Mouse (Mus musculus) midbrain, embryonic 12.5 days (tissue): ENCODE measurements around the gene Mafg. TPM values are rescaled to one million over a fixed set of nuclear protein-coding genes. Genes with fewer than 3 reads are reported as not detected.
A peak's percentile ranks its signal among the peaks of the same experiment; 100 is the strongest.

Experiments used
- ATAC-seq: fragments of 200-750 bp; cut with Nextera tagmentation; 2 replicates; pipeline ENCODE4 v1.8.0; 2017; ENCODE audit warnings: low read depth, moderate TSS enrichment, moderate library complexity; ENCODE audit not compliant: low FRiP score
- H3K27ac ChIP-seq: fragments of 300-500 bp; sonication (generic); replicated peaks from 2 replicates; pipeline ENCODE4 v1.5.1; 2016; ENCODE audit warnings: mild to moderate bottlenecking
- H3K27me3 ChIP-seq: fragments of 300-500 bp; sonication (generic); 2 replicates; pipeline ENCODE4 v1.6.1; 2016; ENCODE audit warnings: mild to moderate bottlenecking
- H3K36me3 ChIP-seq: fragments of 300-500 bp; sonication (generic); 2 replicates; pipeline ENCODE4 v1.6.1; 2016
- H3K4me1 ChIP-seq: fragments of 300-500 bp; sonication (generic); 2 replicates; pipeline ENCODE4 v1.6.1; 2016
- H3K4me2 ChIP-seq: fragments of 300-500 bp; sonication (generic); replicated peaks from 2 replicates; pipeline ENCODE4 v1.6.1; 2016; ENCODE audit warnings: mild to moderate bottlenecking, moderate library complexity
- H3K4me3 ChIP-seq: fragments of 300-500 bp; sonication (generic); 2 replicates; pipeline ENCODE4 v1.5.1; 2016; ENCODE audit warnings: mild to moderate bottlenecking
- H3K9ac ChIP-seq: fragments of 300-500 bp; sonication (generic); replicated peaks from 2 replicates; pipeline ENCODE4 v1.6.1; 2016; ENCODE audit warnings: mild to moderate bottlenecking, moderate library complexity
- H3K9me3 ChIP-seq: fragments of 300-500 bp; sonication (generic); 2 replicates; pipeline ENCODE4 v1.6.1; 2016; ENCODE audit warnings: mild to moderate bottlenecking
- WGBS: fragments of 180-500 bp; shearing (Covaris S2); methylation state at CpG from one replicate; pipeline ENCODE4 v1.1.7; 2016; 5-methylcytosine and 5-hydroxymethylcytosine counted together
- polyA plus RNA-seq: library from polyadenylated mRNA; unstranded; fragments of >200 nt; fragmentation: Nextera tagmentation; extraction: Ambion mirVana; gene quantifications from 2 replicates; pipeline ENCODE4 v1.2.1, GENCODE M21; 2016

Mafg gene
- polyA plus RNA-seq, 1 experiment from 2014 or later: 33.3 TPM

GRCm38 (mm10) chr11:120661076-120661460 is 27.7 kb upstream of the Mafg start, which contains the start of gene Notum:
Gene Notum (minus strand): TSS chr11:120661175.
- Histone ChIP-seq H3K9me3 (no peaks in the 10 kb centered on the region), H3K4me3 (peak within 1 kb of the TSS; percentile 42), H3K27me3 (peaks cover 93% of the 10 kb centered on the region), H3K36me3 (no peaks in the 10 kb centered on the region), H3K4me2 (peak within 1 kb of the TSS; percentile 58), H3K4me1 (peaks cover 23% of the 10 kb centered on the region), H3K9ac (peak within 1 kb of the TSS; percentile 44; the same call in 1 of the 2 replicates), H3K27ac (no peak within 1 kb of the TSS)
- WGBS: 1% methylated on average over 35 of the region's 35 CpGs
- ATAC-seq: no peak

GRCm38 (mm10) chr11:120660301-120661075 is 27.1 kb upstream of the Mafg start:
- H3K9ac ChIP-seq: peak overlapping the region; percentile 44; the same call in 1 of the 2 replicates
- H3K4me2 ChIP-seq: peak overlapping the region; percentile 58
- WGBS: under 1% methylated on average over 74 of the region's 95 CpGs
- no peaks in the 10 kb centered on the region for H3K36me3 ChIP-seq
- peak overlapping the region; percentile 42 for H3K4me3 ChIP-seq
- peaks cover 96% of the 10 kb centered on the region for H3K27me3 ChIP-seq
- H3K9me3 ChIP-seq: no peaks in the 10 kb centered on the region
- peak; percentile 52; the same call in 1 of the 2 replicates for ATAC-seq
- no peak overlapping the region for H3K27ac ChIP-seq
- H3K4me1 ChIP-seq: peaks cover 23% of the 10 kb centered on the region

DNA sequence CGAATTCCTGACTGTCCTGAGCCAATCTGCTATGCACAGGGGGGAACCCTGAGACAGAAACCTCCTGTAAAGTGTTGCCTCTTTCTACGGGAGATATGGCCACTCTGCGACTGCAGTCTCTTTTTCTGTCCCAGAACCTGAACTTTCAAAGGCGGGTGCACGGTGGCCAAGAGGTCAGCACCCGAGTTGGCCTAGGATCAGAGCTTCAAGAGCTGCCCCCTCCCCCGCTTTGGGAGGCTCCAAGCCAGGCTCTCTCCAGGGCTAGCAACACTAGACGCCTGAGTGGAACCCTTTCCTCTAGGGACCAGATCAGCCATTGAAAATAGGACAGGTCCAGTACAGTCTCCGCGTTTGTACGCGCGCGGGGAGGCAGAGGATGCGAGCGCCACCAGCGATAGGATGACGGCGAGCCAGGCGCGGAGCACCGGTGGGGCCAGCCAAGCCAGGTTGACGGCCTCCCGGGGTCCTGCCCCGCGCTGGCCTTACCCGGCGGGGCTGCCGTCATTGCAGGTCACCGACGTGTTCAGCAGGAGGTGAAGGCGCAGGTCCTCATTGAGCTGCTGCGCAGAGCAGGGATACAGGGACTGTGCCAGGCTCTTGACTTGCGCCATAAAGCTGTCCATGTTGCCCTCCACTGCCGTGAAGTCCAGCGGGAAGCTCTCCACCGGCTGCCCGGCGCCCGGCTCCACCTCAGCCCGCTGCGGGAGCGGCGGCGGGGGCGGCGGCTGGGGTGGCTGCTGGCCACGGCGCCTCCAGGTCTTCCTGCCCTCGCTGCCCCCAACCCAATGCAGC is 26.3 kb upstream of the Mafg start:
- 3% methylated on average over 50 of the region's 50 CpGs for WGBS
- Histone ChIP-seq H3K4me3 (peak overlapping the region; percentile 42), H3K27me3 (peaks cover 93% of the 10 kb centered on the region), H3K4me1 (peaks cover 23% of the 10 kb centered on the region), H3K27ac (no peak overlapping the region), H3K9ac (peak overlapping the region; percentile 11; the same call in 1 of the 2 replicates), H3K4me2 (peak overlapping the region; percentile 58), H3K36me3 (no peaks in the 10 kb centered on the region), H3K9me3 (no peaks in the 10 kb centered on the region)
- no peak for ATAC-seq

DNA sequence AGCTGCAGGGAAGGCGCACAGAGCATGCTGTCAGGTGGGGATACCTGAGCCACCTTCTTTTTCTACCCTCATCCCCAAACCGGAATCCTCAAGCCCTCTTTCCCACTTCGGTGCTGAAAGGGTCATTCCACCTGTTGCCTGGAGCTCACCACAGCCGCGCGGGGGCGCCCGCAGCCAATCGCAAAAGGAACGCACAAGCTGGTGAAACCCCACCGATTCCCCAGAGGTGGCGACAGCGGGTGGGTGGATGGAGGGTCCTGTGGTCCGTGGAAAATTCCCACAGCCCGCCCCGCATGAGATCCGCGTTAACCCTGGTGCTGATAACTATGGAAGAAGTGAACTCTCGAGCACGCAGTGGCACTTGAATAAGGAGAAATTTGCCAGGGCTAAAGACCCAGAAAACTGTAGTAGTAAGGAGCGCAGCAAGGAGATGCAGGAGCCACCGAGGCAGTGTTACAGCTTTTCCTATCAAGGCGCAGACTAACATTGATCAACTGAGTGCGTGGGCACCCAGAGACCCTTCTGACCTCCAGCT is 25.5 kb upstream of the Mafg start:
- Histone ChIP-seq H3K4me3 (no peak overlapping the region; the same call in 1 of the 2 replicates), H3K27me3 (peaks cover 96% of the 10 kb centered on the region), H3K36me3 (no peaks in the 10 kb centered on the region), H3K27ac (no peak overlapping the region), H3K9ac (0 out of 2 replicates have a peak overlapping the region, but pooled peaks have one; percentile 2), H3K4me1 (peaks cover 23% of the 10 kb centered on the region), H3K4me2 (0 out of 2 replicates have a peak overlapping the region, but pooled peaks have one; percentile 6), H3K9me3 (no peaks in the 10 kb centered on the region)
- WGBS: 3% methylated on average over 24 of the region's 24 CpGs
- ATAC-seq: no peak

GRCm38 (mm10) chr11:120657301-120657700 is 23.9 kb upstream of the Mafg start:
- Histone ChIP-seq H3K27me3 (peaks cover 80% of the 10 kb centered on the region), H3K9me3 (no peaks in the 10 kb centered on the region), H3K4me3 (no peak overlapping the region), H3K4me2 (no peak overlapping the region), H3K4me1 (peaks cover 23% of the 10 kb centered on the region), H3K36me3 (no peaks in the 10 kb centered on the region), H3K27ac (no peak overlapping the region), H3K9ac (no peak overlapping the region)
- no peak for ATAC-seq
- 82% methylated on average over 4 of the region's 4 CpGs for WGBS

DNA sequence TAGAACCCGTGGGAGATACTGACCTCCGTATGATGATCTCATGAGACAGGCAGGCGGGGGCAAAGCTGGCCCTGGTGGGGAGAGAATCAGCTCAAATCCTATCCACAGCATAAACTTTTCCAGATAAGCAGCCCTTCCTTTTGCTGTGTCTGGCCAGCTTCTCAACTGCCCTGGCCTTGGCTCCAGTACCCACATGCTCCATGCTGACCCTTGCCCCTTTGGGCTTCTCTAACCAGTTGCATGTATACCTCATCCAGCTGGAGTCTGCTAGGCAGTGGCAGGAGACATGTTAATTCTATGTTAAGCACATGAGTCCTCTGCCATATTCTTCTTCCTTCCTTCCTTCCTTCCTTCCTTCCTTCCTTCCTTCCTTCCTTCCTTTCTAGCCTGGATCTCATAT is 21.3 kb upstream of the Mafg start:
- no peak overlapping the region for H3K27ac ChIP-seq
- H3K9ac ChIP-seq: no peak overlapping the region
- ATAC-seq: no peak
- 76% methylated on average over 3 of the region's 3 CpGs for WGBS
- H3K4me2 ChIP-seq: no peak overlapping the region
- H3K4me3 ChIP-seq: no peak overlapping the region
- H3K4me1 ChIP-seq: peaks cover 5% of the 10 kb centered on the region
- H3K36me3 ChIP-seq: no peaks in the 10 kb centered on the region
- peaks cover 55% of the 10 kb centered on the region for H3K27me3 ChIP-seq
- no peaks in the 10 kb centered on the region for H3K9me3 ChIP-seq

DNA sequence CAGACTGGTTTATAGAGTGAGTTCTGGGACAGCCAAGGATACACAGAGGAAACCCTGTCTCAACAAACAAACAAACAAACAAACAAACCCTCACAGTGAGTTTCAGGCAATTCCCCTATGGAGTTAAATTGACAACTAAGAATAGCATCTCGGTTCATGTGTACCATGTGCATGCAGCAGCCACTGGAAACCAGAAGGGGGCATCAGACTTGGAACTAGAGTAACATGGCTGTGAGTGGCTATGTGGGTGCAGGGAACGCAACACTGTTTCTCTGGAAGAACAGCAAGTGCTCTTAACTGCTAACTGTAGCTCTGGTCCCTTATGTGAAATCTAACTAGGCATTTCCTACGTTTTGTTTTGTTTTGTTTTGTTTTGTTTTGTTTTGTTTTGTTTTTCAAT is 18.5 kb upstream of the Mafg start:
- ATAC-seq: no peak
- Histone ChIP-seq H3K9me3 (no peaks in the 10 kb centered on the region), H3K4me3 (no peak overlapping the region), H3K4me2 (no peak overlapping the region), H3K36me3 (no peaks in the 10 kb centered on the region), H3K4me1 (peaks cover 8% of the 10 kb centered on the region), H3K27ac (no peak overlapping the region), H3K9ac (no peak overlapping the region), H3K27me3 (peaks cover 40% of the 10 kb centered on the region)
- WGBS: 69% methylated on average over 3 of the region's 3 CpGs

- peaks cover 29% of the 10 kb centered on the region for H3K27me3 ChIP-seq
- no peak for ATAC-seq
- no peaks in the 10 kb centered on the region for H3K36me3 ChIP-seq
- H3K4me2 ChIP-seq: peak within 1 kb of the TSS; percentile 44
- H3K4me1 ChIP-seq: peaks cover 13% of the 10 kb centered on the region
- H3K27ac ChIP-seq: no peak within 1 kb of the TSS
- WGBS: 7% methylated on average over 13 of the region's 13 CpGs
- H3K4me3 ChIP-seq: peak within 1 kb of the TSS; percentile 19
- 0 out of 2 replicates have a peak within 1 kb of the TSS, but pooled peaks have one; percentile 24 for H3K9ac ChIP-seq
- H3K9me3 ChIP-seq: no peaks in the 10 kb centered on the region
Measured at GRCm38 (mm10) chr11:120648001-120648476, 14.6 kb upstream of the Mafg start, which contains the start of gene Myadml2. Gene Myadml2 (minus strand): TSS chr11:120648158.

GRCm38 (mm10) chr11:120647047-120647830 is 13.8 kb upstream of the Mafg start:
- H3K4me1 ChIP-seq: peaks cover 21% of the 10 kb centered on the region
- no peak overlapping the region for H3K9ac ChIP-seq
- 83% methylated on average over 35 of the region's 35 CpGs for WGBS
- peaks cover 37% of the 10 kb centered on the region for H3K27me3 ChIP-seq
- no peak for ATAC-seq
- no peaks in the 10 kb centered on the region for H3K9me3 ChIP-seq
- no peak overlapping the region for H3K27ac ChIP-seq
- H3K36me3 ChIP-seq: no peaks in the 10 kb centered on the region
- peak overlapping the region; percentile 44; the same call in 1 of the 2 replicates for H3K4me2 ChIP-seq
- no peak overlapping the region for H3K4me3 ChIP-seq

GRCm38 (mm10) chr11:120643601-120643987 is 10.2 kb upstream of the Mafg start, which contains the start of gene Pycr1:
Gene Pycr1 (minus strand): TSS chr11:120643769.
- WGBS: under 1% methylated on average over 15 of the region's 15 CpGs
- ATAC-seq: peak; percentile 100
- peak within 1 kb of the TSS; percentile 68 for H3K9ac ChIP-seq

More at GRCm38 (mm10) chr11:120643601-120643987, 10.2 kb upstream of the Mafg start, which contains the start of gene Pycr1:
- Histone ChIP-seq H3K4me1 (peaks cover 22% of the 10 kb centered on the region), H3K9me3 (no peaks in the 10 kb centered on the region), H3K4me2 (peak within 1 kb of the TSS; percentile 86), H3K27me3 (peaks cover 42% of the 10 kb centered on the region), H3K4me3 (peak within 1 kb of the TSS; percentile 48), H3K27ac (0 out of 2 replicates have a peak within 1 kb of the TSS, but pooled peaks have one; percentile 47), H3K36me3 (no peaks in the 10 kb centered on the region)
